Mouse (Mus musculus): Measurements from ENCODE around the gene Utp14a.
"Not testable (repeated sequence)": the region's sequence is repeated elsewhere in the genome, so short reads cannot be mapped to it uniquely, and the experiment has no call there.

Utp14a gene

GRCm38 (mm10) chrX:48256468-48257007 is at the start of gene Utp14a:
Gene Utp14a, plus strand, starts transcription at chrX:48256862.
- DNase-seq (ENCODE audit: low read depth, low spot score): peak; percentile 86

GRCm38 (mm10) chrX:48207761-48208487 is 48.7 kb upstream of the Utp14a start:
- no peak for DNase-seq (ENCODE audit: low read depth, low spot score)

GRCm38 (mm10) chrX:48208519-48209185 is 48.0 kb upstream of the Utp14a start, which contains the start of gene Zdhhc9:
Gene Zdhhc9, minus strand, starts transcription at chrX:48208878.
- peak; percentile 68 for DNase-seq (ENCODE audit: low read depth, low spot score)

- DNase-seq (ENCODE audit: low read depth, low spot score): not testable (repeated sequence)
Measured at GRCm38 (mm10) chrX:48209746-48210145, 46.9 kb upstream of the Utp14a start.

GRCm38 (mm10) chrX:48219468-48219867 is 37.2 kb upstream of the Utp14a start:
- no peak for DNase-seq (ENCODE audit: low read depth, low spot score)

- DNase-seq (ENCODE audit: low read depth, low spot score): no peak
Measured at GRCm38 (mm10) chrX:48222706-48223105, 34.0 kb upstream of the Utp14a start.

- no peak for DNase-seq (ENCODE audit: low read depth, low spot score)
Measured at GRCm38 (mm10) chrX:48226225-48226624, 30.4 kb upstream of the Utp14a start.

- DNase-seq (ENCODE audit: low read depth, low spot score): no peak
Measured at GRCm38 (mm10) chrX:48234417-48234816, 22.2 kb upstream of the Utp14a start.

GRCm38 (mm10) chrX:48255830-48256428 is 733 bp upstream of the Utp14a start:
- no peak for DNase-seq (ENCODE audit: low read depth, low spot score)

- no peak for DNase-seq (ENCODE audit: low read depth, low spot score)
Measured at GRCm38 (mm10) chrX:48257011-48257410, 349 bp downstream of the Utp14a start.

- no peak for DNase-seq (ENCODE audit: low read depth, low spot score)
Measured at GRCm38 (mm10) chrX:48271671-48272070, 15.0 kb downstream of the Utp14a start.

GRCm38 (mm10) chrX:48274634-48275033 is 18.0 kb downstream of the Utp14a start:
- DNase-seq (ENCODE audit: low read depth, low spot score): no peak

- no peak for DNase-seq (ENCODE audit: low read depth, low spot score)
Measured at GRCm38 (mm10) chrX:48278103-48278502, 21.4 kb downstream of the Utp14a start.

- DNase-seq (ENCODE audit: low read depth, low spot score): peak; percentile 42
Measured at GRCm38 (mm10) chrX:48284386-48285005, 27.8 kb downstream of the Utp14a start.

GRCm38 (mm10) chrX:48285006-48285650 is 28.5 kb downstream of the Utp14a start:
- DNase-seq (ENCODE audit: low read depth, low spot score): peak; percentile 32

GRCm38 (mm10) chrX:48285651-48286021 is 29.0 kb downstream of the Utp14a start:
- no peak for DNase-seq (ENCODE audit: low read depth, low spot score)

- no peak for DNase-seq (ENCODE audit: low read depth, low spot score)
Measured at GRCm38 (mm10) chrX:48286488-48286887, 29.8 kb downstream of the Utp14a start.

- no peak for DNase-seq (ENCODE audit: low read depth, low spot score)
Measured at GRCm38 (mm10) chrX:48288008-48288407, 31.3 kb downstream of the Utp14a start.

- DNase-seq (ENCODE audit: low read depth, low spot score): no peak
Measured at GRCm38 (mm10) chrX:48291413-48291812, 34.8 kb downstream of the Utp14a start.

GRCm38 (mm10) chrX:48305356-48305755 is 48.7 kb downstream of the Utp14a start:
- no peak for DNase-seq (ENCODE audit: low read depth, low spot score)
